Mouse (Mus musculus): ENCODE data around the gene Dlx5.

DNA sequence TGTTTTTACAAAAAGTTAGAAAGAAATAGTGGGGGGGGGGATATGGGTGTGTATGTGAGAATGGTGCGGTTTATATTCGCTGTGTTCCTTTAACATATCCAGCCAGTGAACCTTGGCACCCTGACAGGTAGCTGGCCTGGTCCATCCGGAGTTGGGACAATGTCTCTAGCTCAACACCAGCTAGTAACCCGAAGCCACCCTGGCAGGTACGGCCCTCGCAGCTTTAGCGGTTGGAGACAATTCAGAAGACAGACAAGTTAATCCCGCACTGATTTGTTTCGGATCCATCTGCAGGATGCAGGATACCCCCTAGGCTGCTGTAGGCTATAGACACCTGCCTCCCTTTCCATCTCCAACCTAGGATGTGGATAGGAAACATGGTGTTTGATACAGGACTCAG, 27.7 kb downstream of the Dlx5 start:
- TF ChIP-seq POLR2A (IDR thresholded peaks at IDR 0.05; ENCODE audit: low read depth, low read length) (no peak), CTCF (IDR thresholded peaks at IDR 0.05; ENCODE audit: borderline replicate concordance, insufficient read depth, low read length) (no peak)

Measured in embryonic fibroblast, embryonic 13.5 days (primary cell).